Mouse (Mus musculus): ENCODE data around the gene Trim11. TPM values are rescaled to one million over a fixed set of nuclear protein-coding genes. Genes with fewer than 3 reads are reported as not detected.
A peak's percentile ranks its signal among the peaks of the same experiment; 100 is the strongest.

Trim11 gene
- polyA plus RNA-seq, 1 experiment from 2014 or later = 22.7 TPM

- Histone ChIP-seq H3K36me3 (peaks cover 64% of the 10 kb centered on the region), H3K27ac (no peak overlapping the region), H3K9ac (no peak overlapping the region), H3K27me3 (no peaks in the 10 kb centered on the region), H3K4me2 (replicated peaks) (no peak overlapping the region), H3K4me1 (peaks cover 27% of the 10 kb centered on the region), H3K9me3 (no peaks in the 10 kb centered on the region), H3K4me3 (no peak overlapping the region)
- 90% methylated on average over 6 of the region's 6 CpGs for WGBS
- ATAC-seq (ENCODE audit: insufficient number of reproducible peaks, insufficient read depth, low FRiP score, low TSS enrichment) = no peak
Measured at GRCm38 (mm10) chr11:58983691-58984341, 5.9 kb downstream of the Trim11 start.

GRCm38 (mm10) chr11:58984657-58985056 lies 6.8 kb downstream of the Trim11 start:
- Histone ChIP-seq H3K4me1 (peaks cover 18% of the 10 kb centered on the region), H3K27me3 (no peaks in the 10 kb centered on the region), H3K36me3 (peaks cover 72% of the 10 kb centered on the region), H3K4me3 (no peak overlapping the region), H3K9ac (no peak overlapping the region), H3K4me2 (replicated peaks) (no peak overlapping the region), H3K9me3 (no peaks in the 10 kb centered on the region), H3K27ac (no peak overlapping the region)
- no peak for ATAC-seq (ENCODE audit: insufficient number of reproducible peaks, insufficient read depth, low FRiP score, low TSS enrichment)
- WGBS = 91% methylated on average over 7 of the region's 7 CpGs

GRCm38 (mm10) chr11:58985299-58985917 lies 7.5 kb downstream of the Trim11 start:
- no peak for ATAC-seq (ENCODE audit: insufficient number of reproducible peaks, insufficient read depth, low FRiP score, low TSS enrichment)
- Histone ChIP-seq H3K4me2 (replicated peaks) (no peak overlapping the region), H3K27me3 (no peaks in the 10 kb centered on the region), H3K9ac (no peak overlapping the region), H3K4me3 (no peak overlapping the region), H3K4me1 (peaks cover 11% of the 10 kb centered on the region), H3K9me3 (no peaks in the 10 kb centered on the region), H3K36me3 (peaks cover 80% of the 10 kb centered on the region), H3K27ac (no peak overlapping the region)
- 89% methylated on average over 3 of the region's 3 CpGs for WGBS

- Histone ChIP-seq H3K27me3 (peaks cover 8% of the 10 kb centered on the region), H3K36me3 (peaks cover 66% of the 10 kb centered on the region), H3K9me3 (no peaks in the 10 kb centered on the region), H3K4me3 (no peak overlapping the region), H3K9ac (no peak overlapping the region), H3K4me1 (0 out of 2 replicates have a peak, but pooled peaks cover 3% of the 10 kb centered on the region), H3K27ac (no peak overlapping the region), H3K4me2 (replicated peaks) (no peak overlapping the region)
- no peak for ATAC-seq (ENCODE audit: insufficient number of reproducible peaks, insufficient read depth, low FRiP score, low TSS enrichment)
- WGBS = 94% methylated on average over 4 of the region's 4 CpGs
Measured at GRCm38 (mm10) chr11:58989166-58989565, 11.3 kb downstream of the Trim11 start.

- Histone ChIP-seq H3K4me2 (replicated peaks) (no peak overlapping the region), H3K4me3 (no peak overlapping the region), H3K36me3 (peaks cover 56% of the 10 kb centered on the region), H3K9me3 (no peaks in the 10 kb centered on the region), H3K27me3 (peaks cover 17% of the 10 kb centered on the region), H3K9ac (no peak overlapping the region), H3K27ac (no peak overlapping the region), H3K4me1 (peaks cover 10% of the 10 kb centered on the region; the same call in 1 of the 2 replicates)
- 90% methylated on average over 17 of the region's 17 CpGs for WGBS
- no peak for ATAC-seq (ENCODE audit: insufficient number of reproducible peaks, insufficient read depth, low FRiP score, low TSS enrichment)
Measured at GRCm38 (mm10) chr11:58990141-58990540, 12.2 kb downstream of the Trim11 start.

GRCm38 (mm10) chr11:58990794-58991193 lies 12.9 kb downstream of the Trim11 start:
- 79% methylated on average over 9 of the region's 9 CpGs for WGBS

GRCm38 (mm10) chr11:58991911-58992310 lies 14.0 kb downstream of the Trim11 start:
- H3K27ac ChIP-seq = no peak overlapping the region
- peaks cover 28% of the 10 kb centered on the region for H3K27me3 ChIP-seq
- no peak overlapping the region for H3K9ac ChIP-seq
- no peak overlapping the region for H3K4me3 ChIP-seq
- peaks cover 10% of the 10 kb centered on the region; the same call in 1 of the 2 replicates for H3K4me1 ChIP-seq
- no peaks in the 10 kb centered on the region for H3K9me3 ChIP-seq
- 81% methylated on average over 3 of the region's 3 CpGs for WGBS
- no peak overlapping the region for H3K4me2 ChIP-seq (replicated peaks)
- ATAC-seq (ENCODE audit: insufficient number of reproducible peaks, insufficient read depth, low FRiP score, low TSS enrichment) = no peak
- peaks cover 39% of the 10 kb centered on the region for H3K36me3 ChIP-seq

More at GRCm38 (mm10) chr11:58990794-58991193, 12.9 kb downstream of the Trim11 start:
- H3K27me3 ChIP-seq = peaks cover 24% of the 10 kb centered on the region
- H3K4me1 ChIP-seq = peaks cover 10% of the 10 kb centered on the region; the same call in 1 of the 2 replicates
- ATAC-seq (ENCODE audit: insufficient number of reproducible peaks, insufficient read depth, low FRiP score, low TSS enrichment) = no peak
- no peak overlapping the region for H3K4me3 ChIP-seq
- H3K27ac ChIP-seq = no peak overlapping the region
- peaks cover 50% of the 10 kb centered on the region for H3K36me3 ChIP-seq
- H3K9ac ChIP-seq = no peak overlapping the region
- H3K9me3 ChIP-seq = no peaks in the 10 kb centered on the region
- H3K4me2 ChIP-seq (replicated peaks) = no peak overlapping the region

- Histone ChIP-seq H3K27me3 (peaks cover 28% of the 10 kb centered on the region), H3K9me3 (no peaks in the 10 kb centered on the region), H3K4me1 (peaks cover 10% of the 10 kb centered on the region; the same call in 1 of the 2 replicates), H3K36me3 (peaks cover 28% of the 10 kb centered on the region), H3K4me2 (replicated peaks) (no peak overlapping the region), H3K9ac (no peak overlapping the region), H3K4me3 (no peak overlapping the region), H3K27ac (no peak overlapping the region)
- WGBS = 83% methylated on average over 6 of the region's 6 CpGs
- no peak for ATAC-seq (ENCODE audit: insufficient number of reproducible peaks, insufficient read depth, low FRiP score, low TSS enrichment)
Measured at GRCm38 (mm10) chr11:58993091-58993670, 15.3 kb downstream of the Trim11 start.

GRCm38 (mm10) chr11:58994337-58994826 lies 16.5 kb downstream of the Trim11 start:
- Histone ChIP-seq H3K27ac (no peak overlapping the region), H3K9ac (0 out of 2 replicates have a peak overlapping the region, but pooled peaks have one; percentile 47), H3K36me3 (peaks cover 18% of the 10 kb centered on the region), H3K27me3 (peaks cover 28% of the 10 kb centered on the region), H3K4me3 (peak overlapping the region; percentile 37), H3K9me3 (no peaks in the 10 kb centered on the region), H3K4me1 (peaks cover 10% of the 10 kb centered on the region; the same call in 1 of the 2 replicates), H3K4me2 (replicated peaks) (peak overlapping the region; percentile 69)
- peak; percentile 64; the same call in 1 of the 2 replicates for ATAC-seq (ENCODE audit: insufficient number of reproducible peaks, insufficient read depth, low FRiP score, low TSS enrichment)
- WGBS = under 1% methylated on average over 32 of the region's 35 CpGs

GRCm38 (mm10) chr11:58995061-58995806 lies 17.3 kb downstream of the Trim11 start:
- WGBS = 80% methylated on average over 9 of the region's 9 CpGs
- H3K4me2 ChIP-seq (replicated peaks) = peak overlapping the region; percentile 69
- H3K27ac ChIP-seq = no peak overlapping the region
- no peak overlapping the region for H3K9ac ChIP-seq
- peaks cover 10% of the 10 kb centered on the region for H3K36me3 ChIP-seq
- no peak overlapping the region for H3K4me3 ChIP-seq
- H3K4me1 ChIP-seq = peaks cover 10% of the 10 kb centered on the region; the same call in 1 of the 2 replicates
- no peaks in the 10 kb centered on the region for H3K9me3 ChIP-seq
- H3K27me3 ChIP-seq = peaks cover 28% of the 10 kb centered on the region
- ATAC-seq (ENCODE audit: insufficient number of reproducible peaks, insufficient read depth, low FRiP score, low TSS enrichment) = no peak

GRCm38 (mm10) chr11:58995807-58996370 lies 18.0 kb downstream of the Trim11 start:
- peaks cover 28% of the 10 kb centered on the region for H3K27me3 ChIP-seq
- H3K9me3 ChIP-seq = no peaks in the 10 kb centered on the region
- no peak for ATAC-seq (ENCODE audit: insufficient number of reproducible peaks, insufficient read depth, low FRiP score, low TSS enrichment)
- H3K4me1 ChIP-seq = peaks cover 10% of the 10 kb centered on the region; the same call in 1 of the 2 replicates
- no peak overlapping the region for H3K4me3 ChIP-seq
- H3K27ac ChIP-seq = no peak overlapping the region
- peaks cover 3% of the 10 kb centered on the region; the same call in 1 of the 2 replicates for H3K36me3 ChIP-seq
- WGBS = 58% methylated on average over 12 of the region's 12 CpGs
- H3K4me2 ChIP-seq (replicated peaks) = no peak overlapping the region
- H3K9ac ChIP-seq = no peak overlapping the region
